Mouse (Mus musculus) G1E (cell line): Measurements from ENCODE around the gene Dnajc7. TPM values are rescaled to one million over a fixed set of nuclear protein-coding genes. Genes with fewer than 3 reads are reported as not detected.
"Not testable (repeated sequence)": the region's sequence is repeated elsewhere in the genome, so short reads cannot be mapped to it uniquely, and the experiment has no call there.

ENCODE experiments used
- ATAC-seq: 2 replicates; pipeline ENCODE4 v1.8.0; 2016; ENCODE audit warnings: mild to moderate bottlenecking; ENCODE audit not compliant: insufficient number of reproducible peaks, poor library complexity, low FRiP score, severe bottlenecking; ENCODE audit errors: extremely low read depth
- DNase-seq: peaks from one replicate; pipeline ENCODE4 v3.0.0; 2012; ENCODE audit warnings: low spot score
- H3K27me3 ChIP-seq: 2 replicates; pipeline ENCODE4 v1.6.1; 2012; ENCODE audit warnings: mild to moderate bottlenecking, low read length, inconsistent platforms; ENCODE audit not compliant: insufficient read depth
- H3K36me3 ChIP-seq: replicated peaks from 2 replicates; pipeline ENCODE3; 2012; ENCODE audit warnings: mild to moderate bottlenecking, inconsistent platforms
- H3K4me1 ChIP-seq: 2 replicates; pipeline ENCODE4 v1.6.1; 2012; ENCODE audit warnings: low read depth, low read length, inconsistent platforms, mixed read lengths; ENCODE audit not compliant: insufficient read depth
- H3K4me3 ChIP-seq: 2 replicates; pipeline ENCODE4 v1.5.1; 2012; ENCODE audit warnings: low read depth, mild to moderate bottlenecking, inconsistent platforms, low read length, moderate library complexity, mixed read lengths
- H3K9me3 ChIP-seq: replicated peaks from 2 replicates; pipeline ENCODE4 v1.6.1; 2012; ENCODE audit warnings: inconsistent platforms
- CTCF ChIP-seq: IDR thresholded peaks from 2 replicates; pipeline ENCODE4 v1.5.1; 2012; ENCODE audit warnings: low read depth, low read length, inconsistent platforms, mixed read lengths
- GATA1 ChIP-seq: IDR thresholded peaks from 2 replicates; pipeline ENCODE4 v1.6.1; 2012; ENCODE audit warnings: borderline replicate concordance, low read length, inconsistent platforms, mixed read lengths
- GATA2 ChIP-seq: IDR thresholded peaks from 2 replicates; pipeline ENCODE4 v1.6.1; 2012; ENCODE audit warnings: low read depth, low read length, inconsistent platforms, borderline replicate concordance
- POLR2AphosphoS5 ChIP-seq: IDR thresholded peaks from 2 replicates; pipeline ENCODE4 v1.6.1; 2012; ENCODE audit warnings: low read depth, low read length, inconsistent platforms; ENCODE audit not compliant: insufficient replicate concordance
- TAL1 ChIP-seq: conservative IDR thresholded peaks from 2 replicates; pipeline ENCODE4 v1.6.1; 2012; ENCODE audit warnings: low read depth, low read length, inconsistent platforms, mixed read lengths
- polyA plus RNA-seq: library from polyadenylated mRNA; stranded (reverse); fragments of >175 nt; gene quantifications from 2 replicates; pipeline ENCODE4 v1.2.3, GENCODE M21; 2012
- total RNA-seq, 2 experiments: library from RNA; stranded (forward) in 1 of 2; stranded (reverse) in 1 of 2; fragments of 200-1000 nt in 1 of 2; fragments of >200 nt in 1 of 2; fragmentation: Nextera tagmentation in 1 of 2; gene quantifications; 2 replicates each; pipeline ENCODE4 v1.2.3; 2014 to 2017

Gene Dnajc7
- total RNA-seq (2014; fragmentation: Nextera tagmentation): 234 and 254 TPM in 2 replicates
- 142 and 151 TPM in 2 replicates for total RNA-seq (2017)
- 98.8 and 140 TPM in 2 replicates for polyA plus RNA-seq

DNA sequence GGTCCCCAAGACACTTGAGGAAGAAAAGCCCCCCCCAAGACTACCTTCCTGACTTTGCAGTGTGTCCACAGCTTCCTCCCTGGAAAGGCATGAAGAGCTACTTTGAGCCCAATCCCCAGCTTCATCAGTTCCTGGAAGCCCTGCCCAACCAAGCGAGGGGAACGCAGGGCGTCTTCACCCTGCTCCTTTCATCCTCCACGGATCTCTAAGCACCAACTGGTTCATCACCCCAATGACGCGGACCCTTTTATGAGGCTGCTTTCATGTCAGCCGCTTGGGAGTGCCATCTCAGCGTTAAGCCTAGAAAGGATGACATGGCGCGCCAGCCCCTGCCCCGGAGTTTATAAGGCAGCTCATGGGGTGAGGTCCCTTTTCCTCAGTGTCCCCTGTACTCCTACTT, at the start of gene Dnajc7:
Gene Dnajc7, minus strand, starts transcription at position 187 of the 400 bp plus-strand sequence.
- Histone ChIP-seq H3K4me3 (peak within 1 kb of the TSS; percentile 99), H3K9me3 (0 out of 2 replicates have a peak, but pooled peaks cover 2% of the 10 kb centered on the region), H3K4me1 (peaks cover 59% of the 10 kb centered on the region), H3K27me3 (no peaks in the 10 kb centered on the region), H3K36me3 (peaks cover 36% of the 10 kb centered on the region)
- ATAC-seq (no peak), DNase-seq (peak; percentile 35)
- TF ChIP-seq POLR2AphosphoS5 (no peak), TAL1 (no peak), GATA1 (no peak), CTCF (no peak), GATA2 (no peak)

DNA sequence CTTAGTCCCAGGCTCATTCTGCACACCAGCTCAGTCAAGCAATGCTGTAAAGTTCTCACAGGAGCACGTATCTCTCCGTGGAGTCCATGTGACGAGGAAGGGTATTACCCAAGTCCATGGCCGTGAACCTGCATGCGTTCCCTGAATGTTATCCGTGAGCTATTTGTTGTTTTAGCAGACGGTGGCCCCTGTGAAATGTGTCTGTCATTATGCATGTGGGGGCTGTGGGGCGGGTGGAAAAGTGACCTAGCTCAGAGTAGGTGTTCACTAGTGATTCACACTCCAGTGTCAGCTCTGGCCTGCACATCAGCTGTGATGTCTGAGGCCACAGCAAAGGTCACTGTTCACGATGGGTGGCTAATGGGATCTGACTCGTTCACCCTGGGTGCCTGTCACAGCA, 39.8 kb upstream of the Dnajc7 start:
- Histone ChIP-seq H3K9me3 (no peaks in the 10 kb centered on the region), H3K36me3 (no peaks in the 10 kb centered on the region), H3K4me1 (no peaks in the 10 kb centered on the region), H3K4me3 (no peak overlapping the region), H3K27me3 (peaks cover 20% of the 10 kb centered on the region; the same call in 1 of the 2 replicates)
- ATAC-seq (no peak), DNase-seq (no peak)
- TF ChIP-seq GATA2 (no peak), POLR2AphosphoS5 (no peak), CTCF (no peak), GATA1 (no peak), TAL1 (no peak)

DNA sequence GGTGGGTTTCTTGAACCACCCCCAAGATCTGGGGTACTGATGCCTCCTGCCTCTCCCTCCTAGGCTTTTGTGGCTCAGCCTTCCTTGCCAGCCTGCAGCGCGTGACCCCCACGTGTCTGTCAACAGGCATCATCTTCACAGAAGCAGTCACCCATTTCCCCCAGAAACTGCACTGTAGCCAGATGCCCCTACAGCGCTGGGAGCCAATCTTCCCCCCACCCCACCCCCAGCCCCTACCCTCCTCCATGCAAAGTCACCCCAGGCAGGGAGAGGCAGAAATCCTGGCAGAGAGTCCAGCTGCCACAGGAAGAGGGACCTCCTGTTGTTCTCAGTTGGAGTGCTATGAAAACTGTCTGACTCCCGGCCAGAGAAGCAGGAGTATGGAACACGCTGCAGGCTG, 36.5 kb upstream of the Dnajc7 start:
- no peak for ATAC-seq
- H3K36me3 ChIP-seq: no peaks in the 10 kb centered on the region
- no peak for DNase-seq
- no peaks in the 10 kb centered on the region for H3K9me3 ChIP-seq
- H3K4me1 ChIP-seq: no peaks in the 10 kb centered on the region
- no peak overlapping the region for H3K4me3 ChIP-seq
- TF ChIP-seq GATA2: no peak
- no peak for TF ChIP-seq POLR2AphosphoS5
- no peak for TF ChIP-seq GATA1
- TF ChIP-seq CTCF: no peak
- no peak for TF ChIP-seq TAL1
- peaks cover 42% of the 10 kb centered on the region for H3K27me3 ChIP-seq

DNA sequence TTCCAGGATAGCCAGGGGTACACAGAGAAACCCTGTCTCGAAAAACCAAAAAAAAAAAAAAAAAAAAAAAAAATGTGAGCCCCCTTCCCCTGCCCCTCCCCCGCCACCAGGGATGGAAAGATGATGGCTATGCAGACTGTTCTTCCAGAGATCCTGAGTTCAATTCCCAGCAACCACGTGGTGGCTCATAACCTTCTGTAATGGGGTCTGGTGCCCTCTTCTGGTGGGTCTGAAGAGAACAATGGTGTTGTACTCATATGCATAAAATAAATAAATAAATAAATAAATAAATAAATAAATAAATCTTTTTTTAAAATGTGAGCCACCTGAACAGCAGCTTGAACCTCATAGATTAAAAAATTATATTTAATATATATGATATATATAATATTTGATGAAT, 35.6 kb upstream of the Dnajc7 start:
- ATAC-seq, H3K4me3 ChIP-seq, DNase-seq, H3K4me1 ChIP-seq, H3K36me3 ChIP-seq, H3K9me3 ChIP-seq: not testable (repeated sequence)
- H3K27me3 ChIP-seq: peaks cover 50% of the 10 kb centered on the region

DNA sequence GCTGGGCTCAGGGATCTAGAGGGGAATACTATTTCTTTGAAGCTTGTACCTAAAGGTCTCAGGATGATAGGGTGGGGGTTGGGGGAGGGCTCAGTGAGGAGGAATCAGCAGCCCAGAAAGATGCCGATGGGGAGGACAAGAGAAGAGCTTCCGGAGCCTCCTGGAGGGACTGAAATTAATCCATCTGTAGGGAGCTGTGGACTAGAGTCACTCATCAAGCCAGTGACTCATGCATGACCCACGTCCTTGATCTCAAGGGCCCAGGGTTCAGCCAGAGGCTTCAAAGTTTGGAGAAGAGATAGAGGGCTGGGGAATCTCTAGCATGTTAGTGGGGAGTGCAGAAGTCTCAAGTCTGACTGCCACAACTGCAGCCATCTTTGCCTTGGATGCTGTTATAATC, 31.8 kb upstream of the Dnajc7 start:
- ATAC-seq: no peak

DNA sequence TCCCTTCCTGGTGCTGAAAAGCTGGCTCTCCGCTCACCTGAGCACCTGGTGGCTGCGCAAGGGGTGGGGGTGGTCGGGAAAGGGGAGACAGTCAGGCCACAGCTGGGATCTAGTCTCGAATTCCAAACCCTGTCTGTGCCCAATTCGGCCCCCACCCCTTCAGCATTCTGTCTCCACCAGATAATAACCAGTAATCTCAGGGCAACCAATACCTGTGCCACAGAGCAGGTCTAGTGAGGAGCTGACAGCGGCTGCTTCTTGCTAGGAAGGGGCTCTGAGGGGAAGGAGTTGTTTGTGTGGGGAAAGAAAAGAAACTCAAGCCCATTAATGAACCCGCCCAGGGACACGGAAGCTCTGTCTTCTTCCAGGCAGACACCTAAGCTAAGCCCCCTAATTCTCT, 31.2 kb upstream of the Dnajc7 start:
- Histone ChIP-seq H3K36me3 (no peaks in the 10 kb centered on the region), H3K27me3 (peaks cover 55% of the 10 kb centered on the region), H3K4me3 (no peak overlapping the region), H3K9me3 (no peaks in the 10 kb centered on the region), H3K4me1 (no peaks in the 10 kb centered on the region)
- TF ChIP-seq POLR2AphosphoS5 (no peak), GATA1 (no peak), GATA2 (no peak), TAL1 (no peak), CTCF (no peak)
- ATAC-seq: no peak
- no peak for DNase-seq

More for the DNA sequence above, 31.8 kb upstream of the Dnajc7 start:
- H3K4me3 ChIP-seq: no peak overlapping the region
- no peaks in the 10 kb centered on the region for H3K4me1 ChIP-seq
- H3K27me3 ChIP-seq: peaks cover 57% of the 10 kb centered on the region
- TF ChIP-seq POLR2AphosphoS5 (no peak), GATA1 (no peak), CTCF (no peak), GATA2 (no peak), TAL1 (no peak)
- H3K36me3 ChIP-seq: no peaks in the 10 kb centered on the region
- H3K9me3 ChIP-seq: no peaks in the 10 kb centered on the region
- no peak for DNase-seq

DNA sequence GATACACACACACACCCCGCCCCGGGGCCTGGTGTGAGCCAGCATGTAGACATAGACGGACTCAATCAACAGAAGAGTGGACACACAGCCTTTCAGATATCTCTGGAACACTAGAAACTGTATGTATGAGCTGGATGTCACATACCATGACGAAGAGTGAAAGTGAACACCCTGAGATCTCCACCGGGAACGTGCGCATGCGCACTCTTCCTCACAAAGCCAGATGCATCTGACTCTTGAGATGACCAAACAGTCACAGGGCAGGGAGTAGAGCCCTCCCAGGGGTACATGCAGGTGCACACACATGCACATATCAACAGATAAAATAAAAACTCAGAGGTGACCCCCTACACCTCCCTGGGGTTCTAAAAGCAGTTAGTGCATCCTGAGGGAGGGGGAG, 28.4 kb upstream of the Dnajc7 start:
- no peak for DNase-seq
- H3K27me3 ChIP-seq: peaks cover 58% of the 10 kb centered on the region

More for the DNA sequence above, 28.4 kb upstream of the Dnajc7 start:
- no peak for TF ChIP-seq GATA2
- no peak for TF ChIP-seq TAL1
- TF ChIP-seq CTCF: no peak
- no peak for TF ChIP-seq GATA1
- no peak for TF ChIP-seq POLR2AphosphoS5
- H3K4me1 ChIP-seq: no peaks in the 10 kb centered on the region
- no peaks in the 10 kb centered on the region for H3K9me3 ChIP-seq
- ATAC-seq: no peak
- no peak overlapping the region for H3K4me3 ChIP-seq
- no peaks in the 10 kb centered on the region for H3K36me3 ChIP-seq
